Mouse (Mus musculus): ENCODE measurements at regions not wholly inside any gene's neighbourhood (a gene's known extent, or its start where the extent isn't known, plus 50 kb on each side); places are given as distances from the start of the nearest gene placed in this dataset.

- no peak for TF ChIP-seq E2F4 (IDR thresholded peaks at IDR 0.05; ENCODE audit: insufficient replicate concordance, low read depth, low read length)
- TF ChIP-seq MAFK (IDR thresholded peaks at IDR 0.05; ENCODE audit: insufficient replicate concordance, low read length) = no peak
- no peak for TF ChIP-seq NRF1 (IDR thresholded peaks at IDR 0.05; ENCODE audit: low read depth, low read length)
- TF ChIP-seq MAZ (IDR thresholded peaks at IDR 0.05; ENCODE audit: low read depth, low read length) = no peak
- TF ChIP-seq USF1 (IDR thresholded peaks at IDR 0.05; ENCODE audit: low read depth, low read length) = no peak
- no peak for TF ChIP-seq ETS1 (conservative IDR thresholded peaks at IDR 0.05; ENCODE audit: low read depth, low read length)
- no peak for TF ChIP-seq SIN3A (IDR thresholded peaks at IDR 0.05; ENCODE audit: low read length)
- no peak for TF ChIP-seq MXI1 (IDR thresholded peaks at IDR 0.05; ENCODE audit: low read depth, low read length)
- TF ChIP-seq POLR2AphosphoS2 (IDR thresholded peaks at IDR 0.05; ENCODE audit: low read depth, low read length) = no peak
- TF ChIP-seq ZKSCAN1 (IDR thresholded peaks at IDR 0.05; ENCODE audit: borderline replicate concordance, low read depth, low read length) = no peak
- Histone ChIP-seq H3K4me2 (ENCODE audit: insufficient read depth, low read depth, poor library complexity, severe bottlenecking) (no peak overlapping the region), H3K4me3 (replicated peaks in 1 of 3; ENCODE audit: low read depth in 2 of 3, low read length in 2 of 3, poor library complexity in 1 of 3) (no peak overlapping the region), H3K27me3 (replicated peaks) (no peaks in the 10 kb centered on the region), H3K4me1 (ENCODE audit: control insufficient read depth in 1 of 2, insufficient read depth in 2 of 2) (no peaks in the 10 kb centered on the region), H3K36me3 (replicated peaks in 1 of 2; ENCODE audit: control insufficient read depth in 1 of 2, insufficient read depth in 1 of 2, low read length in 1 of 2) (no peaks in the 10 kb centered on the region), H3K27ac (ENCODE audit: insufficient read depth, low read depth) (no peak overlapping the region), H3K79me2 (replicated peaks; ENCODE audit: control insufficient read depth, extremely low read depth, insufficient read depth, poor library complexity, severe bottlenecking) (no peaks in the 10 kb centered on the region), H3K9ac (ENCODE audit: insufficient read depth, low read depth) (no peak overlapping the region), H3K9me3 (replicated peaks; ENCODE audit: low read length) (peaks cover 58% of the 10 kb centered on the region)
- in situ Hi-C loops (cut with MboI; ENCODE audit: low pct_ligation_motif_present, low pct_unique_long_range_greater_than_20kb, low sequenced_read_pairs) (no loop called here), dilution Hi-C loops (cut with MboI; ENCODE audit: extremely low pct_ligation_motif_present, extremely low pct_unique_long_range_greater_than_20kb, low sequenced_read_pairs) (no loop called here)
- DNase-seq (ENCODE audit: extremely low read depth) = no peak
Measured at GRCm38 (mm10) chr7:71470418-71470817, 119.1 kb upstream of the Gm10295 start.

DNA sequence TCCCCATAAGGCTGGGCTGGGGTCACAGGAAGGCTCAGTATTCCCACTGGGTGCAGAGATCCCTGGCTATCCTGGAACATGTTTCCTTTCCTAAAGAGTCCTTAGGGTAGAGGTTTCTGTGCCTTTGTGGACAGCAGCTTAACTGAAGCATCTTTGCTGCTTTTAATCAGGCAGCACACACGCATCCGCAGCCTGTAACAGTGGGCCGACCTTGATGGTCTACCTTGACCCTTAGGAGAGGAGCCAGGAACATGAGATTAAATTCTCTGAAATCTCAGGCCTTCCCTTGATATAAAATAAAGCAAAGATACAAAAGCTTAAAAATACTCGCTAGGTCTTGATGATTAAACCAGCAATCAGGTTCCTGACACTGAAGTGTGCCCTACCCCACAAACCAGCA lies 118.7 kb upstream of the Gm10295 start:
- dilution Hi-C loops (cut with MboI; ENCODE audit: extremely low pct_ligation_motif_present, extremely low pct_unique_long_range_greater_than_20kb, low sequenced_read_pairs) = no loop called here
- Histone ChIP-seq H3K4me3 (replicated peaks in 1 of 3; ENCODE audit: low read depth in 2 of 3, low read length in 2 of 3, poor library complexity in 1 of 3) (no peak overlapping the region), H3K9ac (ENCODE audit: insufficient read depth, low read depth) (no peak overlapping the region), H3K36me3 (replicated peaks in 1 of 2; ENCODE audit: control insufficient read depth in 1 of 2, insufficient read depth in 1 of 2, low read length in 1 of 2) (no peaks in the 10 kb centered on the region), H3K9me3 (replicated peaks; ENCODE audit: low read length) (peaks cover 57% of the 10 kb centered on the region), H3K27me3 (replicated peaks) (no peaks in the 10 kb centered on the region), H3K79me2 (replicated peaks; ENCODE audit: control insufficient read depth, extremely low read depth, insufficient read depth, poor library complexity, severe bottlenecking) (no peaks in the 10 kb centered on the region), H3K4me1 (ENCODE audit: control insufficient read depth in 1 of 2, insufficient read depth in 2 of 2) (no peaks in the 10 kb centered on the region), H3K4me2 (ENCODE audit: insufficient read depth, low read depth, poor library complexity, severe bottlenecking) (no peak overlapping the region), H3K27ac (ENCODE audit: insufficient read depth, low read depth) (no peak overlapping the region)
- in situ Hi-C loops (cut with MboI; ENCODE audit: low pct_ligation_motif_present, low pct_unique_long_range_greater_than_20kb, low sequenced_read_pairs) = no loop called here
- no peak for DNase-seq (ENCODE audit: extremely low read depth)
- no peak for TF ChIP-seq SIN3A (IDR thresholded peaks at IDR 0.05; ENCODE audit: low read length)
- TF ChIP-seq UBTF (IDR thresholded peaks at IDR 0.05; ENCODE audit: low read depth, low read length) = no peak
- TF ChIP-seq RAD21 (IDR thresholded peaks at IDR 0.05; ENCODE audit: low read depth, low read length) = no peak
- TF ChIP-seq ELF1 (IDR thresholded peaks at IDR 0.05; ENCODE audit: low read depth, low read length) = no peak
- no peak for TF ChIP-seq GABPA (IDR thresholded peaks at IDR 0.05; ENCODE audit: insufficient replicate concordance, low read depth, low read length)
- TF ChIP-seq POLR2A (IDR thresholded peaks at IDR 0.05; ENCODE audit: low read depth, low read length) = no peak
- no peak for TF ChIP-seq CTCF (conservative IDR thresholded peaks at IDR 0.05 in 1 of 2, IDR thresholded peaks at IDR 0.05 in 1 of 2; ENCODE audit: low read depth in 2 of 2, low read length in 2 of 2)
- no peak for TF ChIP-seq PAX5 (IDR thresholded peaks at IDR 0.05; ENCODE audit: low read length)
- TF ChIP-seq CHD1 (IDR thresholded peaks at IDR 0.05; ENCODE audit: low read depth, low read length) = no peak
- no peak for TF ChIP-seq EP300 (IDR thresholded peaks at IDR 0.05; ENCODE audit: low read length)
- no peak for TF ChIP-seq ZNF384 (IDR thresholded peaks at IDR 0.05; ENCODE audit: low read depth, low read length)
- TF ChIP-seq ETS1 (conservative IDR thresholded peaks at IDR 0.05; ENCODE audit: low read depth, low read length) = no peak
- no peak for TF ChIP-seq USF1 (IDR thresholded peaks at IDR 0.05; ENCODE audit: low read depth, low read length)
- no peak for TF ChIP-seq USF2 (conservative IDR thresholded peaks at IDR 0.05; ENCODE audit: low read depth, low read length)
- no peak for TF ChIP-seq IRF4 (IDR thresholded peaks at IDR 0.05; ENCODE audit: low read depth, low read length)
- no peak for TF ChIP-seq RCOR1 (conservative IDR thresholded peaks at IDR 0.05; ENCODE audit: low read depth, low read length)

Data from CH12.LX (cell line).